Mouse (Mus musculus): Measurements from ENCODE around the gene Notch4.

The Notch4 gene

DNA sequence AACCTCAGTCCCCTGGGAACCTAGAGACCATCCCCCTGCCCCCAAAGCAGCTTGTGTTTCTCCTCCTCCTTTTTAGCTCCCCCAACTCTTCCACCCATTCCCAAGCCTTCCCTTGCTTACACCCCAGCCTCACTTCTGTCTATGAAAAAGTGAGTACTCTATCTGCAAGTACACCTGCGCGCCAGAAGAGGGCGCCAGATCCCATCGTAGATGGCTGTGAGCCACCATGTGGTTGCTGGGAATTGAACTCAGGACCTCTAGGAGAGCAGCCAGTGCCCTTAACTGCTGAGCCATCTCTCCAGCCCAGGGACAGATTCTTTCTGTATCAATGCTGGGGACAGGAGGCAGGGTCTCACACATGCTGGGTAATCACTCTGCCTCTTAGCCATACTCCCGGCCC lies 7.8 kb downstream of the Notch4 start:
- peak in 1 of 2 experiments; percentile 39 for DNase-seq (ENCODE audit: low spot score in 2 of 2)

DNA sequence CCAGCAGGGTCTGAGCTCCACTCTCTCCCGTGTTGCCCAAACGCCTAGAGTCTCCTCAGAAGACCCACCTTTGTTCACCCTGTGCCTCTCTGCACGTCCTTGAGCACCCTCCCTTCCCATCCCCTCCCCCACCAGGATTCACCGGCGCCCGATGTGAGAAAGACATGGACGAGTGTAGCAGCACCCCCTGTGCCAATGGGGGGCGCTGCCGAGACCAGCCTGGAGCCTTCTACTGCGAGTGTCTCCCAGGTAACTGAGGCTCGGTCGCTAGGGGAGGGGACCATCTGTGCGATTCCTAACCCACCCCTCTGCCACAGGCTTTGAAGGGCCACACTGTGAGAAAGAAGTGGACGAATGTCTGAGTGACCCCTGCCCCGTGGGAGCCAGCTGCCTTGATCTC lies 8.3 kb downstream of the Notch4 start:
- no peak for DNase-seq (ENCODE audit: low spot score in 2 of 2)

- no peak for DNase-seq (ENCODE audit: low spot score in 2 of 2)
These were observed 12.5 kb downstream of the Notch4 start for GRCm38 (mm10) chr17:34576577-34576976.

GRCm38 (mm10) chr17:34578070-34578469 lies 14.0 kb downstream of the Notch4 start:
- no peak for DNase-seq (ENCODE audit: low spot score in 2 of 2)

- DNase-seq (ENCODE audit: low spot score in 2 of 2): no peak
These were observed 18.5 kb downstream of the Notch4 start for GRCm38 (mm10) chr17:34582528-34582927.

DNA sequence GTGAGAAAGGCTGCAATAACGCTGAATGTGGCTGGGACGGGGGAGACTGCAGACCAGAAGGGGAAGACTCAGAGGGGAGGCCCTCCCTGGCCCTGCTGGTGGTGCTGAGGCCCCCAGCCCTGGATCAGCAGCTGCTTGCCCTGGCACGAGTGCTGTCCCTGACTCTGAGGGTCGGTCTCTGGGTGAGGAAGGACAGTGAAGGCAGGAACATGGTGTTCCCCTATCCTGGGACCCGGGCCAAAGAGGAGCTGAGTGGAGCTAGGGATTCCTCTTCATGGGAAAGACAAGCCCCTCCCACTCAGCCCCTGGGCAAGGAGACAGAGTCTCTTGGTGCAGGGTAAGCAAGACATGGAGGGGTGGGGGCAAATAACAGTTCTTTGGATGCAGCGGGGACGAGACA lies 19.3 kb downstream of the Notch4 start:
- DNase-seq (ENCODE audit: low spot score in 2 of 2): no peak

DNA sequence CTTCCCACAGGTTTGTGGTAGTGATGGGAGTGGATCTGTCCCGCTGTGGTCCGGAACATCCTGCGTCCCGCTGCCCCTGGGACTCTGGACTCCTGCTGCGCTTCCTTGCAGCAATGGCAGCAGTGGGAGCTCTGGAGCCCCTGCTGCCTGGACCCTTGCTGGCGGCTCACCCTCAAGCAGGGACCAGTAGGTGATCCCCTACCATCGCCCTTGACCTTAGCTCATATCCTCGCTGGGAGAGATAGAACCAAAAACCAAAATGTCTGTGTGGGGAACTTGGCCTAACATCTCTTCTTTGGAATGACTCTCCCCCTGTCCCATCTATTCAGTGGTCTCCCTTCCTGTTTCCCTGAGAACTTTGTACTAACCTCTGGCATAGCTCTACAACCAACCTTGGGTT lies 19.8 kb downstream of the Notch4 start:
- DNase-seq (ENCODE audit: low spot score in 2 of 2): no peak

- no peak for DNase-seq (ENCODE audit: low spot score in 2 of 2)
These were observed 21.1 kb downstream of the Notch4 start for GRCm38 (mm10) chr17:34585121-34585520.

DNA sequence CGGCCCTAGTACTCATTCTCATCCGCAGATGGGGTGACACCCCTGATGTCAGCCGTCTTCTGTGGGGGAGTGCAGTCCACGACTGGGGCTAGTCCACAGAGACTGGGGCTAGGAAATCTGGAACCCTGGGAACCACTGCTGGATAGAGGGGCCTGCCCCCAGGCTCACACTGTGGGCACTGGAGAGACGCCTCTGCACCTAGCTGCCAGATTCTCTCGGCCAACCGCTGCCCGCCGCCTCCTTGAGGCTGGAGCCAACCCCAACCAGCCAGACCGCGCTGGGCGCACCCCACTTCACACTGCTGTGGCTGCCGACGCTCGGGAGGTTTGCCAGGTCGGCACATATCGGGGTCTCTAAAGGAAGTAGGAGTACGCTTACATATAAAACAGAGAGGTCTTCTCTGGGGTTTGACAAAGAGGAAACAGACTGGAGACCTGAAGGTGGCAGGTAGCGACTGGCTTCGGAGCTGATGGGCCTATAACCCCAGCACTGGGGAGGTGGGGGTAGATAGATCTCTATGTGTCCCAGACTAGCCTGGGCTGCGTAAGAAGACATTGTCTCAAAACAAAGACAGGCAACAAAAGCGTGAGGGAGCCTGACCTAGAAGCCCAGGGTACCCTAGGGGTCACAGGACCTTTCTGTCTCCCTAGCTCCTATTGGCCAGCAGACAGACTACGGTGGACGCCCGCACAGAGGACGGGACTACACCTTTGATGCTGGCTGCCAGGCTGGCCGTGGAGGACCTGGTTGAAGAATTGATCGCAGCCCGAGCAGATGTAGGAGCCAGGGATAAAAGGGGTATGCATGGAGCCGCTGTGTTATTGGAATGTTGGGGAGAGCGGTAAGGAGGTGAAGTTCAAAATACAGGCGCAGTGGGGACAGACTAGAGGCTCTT lies 22.1 kb downstream of the Notch4 start:
- DNase-seq (ENCODE audit: low spot score in 2 of 2): no peak

DNA sequence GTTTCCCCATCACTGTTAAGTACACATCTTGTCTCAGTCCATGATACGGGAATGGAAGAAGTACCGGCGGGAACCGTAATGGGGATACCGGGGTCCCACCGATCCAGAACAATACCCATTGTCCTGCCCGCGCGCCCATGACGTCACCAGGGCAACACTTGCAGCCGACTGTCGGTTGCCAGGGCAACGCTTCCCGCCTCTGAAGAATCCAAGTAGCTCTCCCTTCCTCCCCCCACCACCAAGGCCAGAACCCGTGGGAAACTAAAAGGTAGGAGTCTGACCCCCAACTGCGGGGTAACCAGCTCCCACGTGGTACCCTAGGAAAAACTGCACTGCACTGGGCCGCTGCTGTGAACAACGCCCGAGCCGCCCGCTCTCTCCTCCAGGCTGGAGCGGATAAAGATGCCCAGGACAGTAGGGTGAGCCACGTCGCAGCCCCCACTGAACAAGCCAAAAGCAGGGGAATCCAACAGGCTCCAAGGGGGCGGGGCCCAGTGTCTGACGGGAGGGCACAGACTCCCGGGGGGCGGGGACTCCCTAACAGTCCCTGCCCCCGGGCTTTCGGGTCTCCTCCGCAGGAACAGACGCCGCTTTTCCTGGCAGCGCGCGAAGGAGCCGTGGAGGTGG lies 22.8 kb downstream of the Notch4 start:
- peak; percentile 87 to 88 for DNase-seq (ENCODE audit: low spot score in 2 of 2)

DNA sequence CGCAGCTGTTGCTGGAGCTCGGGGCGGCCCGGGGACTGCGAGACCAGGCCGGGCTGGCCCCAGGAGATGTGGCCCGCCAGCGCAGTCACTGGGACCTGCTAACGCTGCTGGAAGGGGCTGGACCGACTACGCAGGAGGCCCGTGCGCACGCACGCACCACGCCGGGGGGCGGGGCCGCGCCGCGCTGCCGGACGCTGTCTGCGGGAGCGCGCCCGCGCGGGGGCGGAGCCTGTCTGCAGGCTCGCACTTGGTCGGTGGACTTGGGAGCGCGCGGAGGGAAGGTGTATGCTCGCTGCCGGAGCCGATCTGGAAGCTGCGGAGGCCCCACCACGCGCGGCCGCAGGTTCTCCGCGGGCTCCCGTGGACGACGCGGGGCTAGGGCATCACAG lies 23.3 kb downstream of the Notch4 start:
- DNase-seq (ENCODE audit: low spot score in 2 of 2): peak; percentile 95 to 97

DNA sequence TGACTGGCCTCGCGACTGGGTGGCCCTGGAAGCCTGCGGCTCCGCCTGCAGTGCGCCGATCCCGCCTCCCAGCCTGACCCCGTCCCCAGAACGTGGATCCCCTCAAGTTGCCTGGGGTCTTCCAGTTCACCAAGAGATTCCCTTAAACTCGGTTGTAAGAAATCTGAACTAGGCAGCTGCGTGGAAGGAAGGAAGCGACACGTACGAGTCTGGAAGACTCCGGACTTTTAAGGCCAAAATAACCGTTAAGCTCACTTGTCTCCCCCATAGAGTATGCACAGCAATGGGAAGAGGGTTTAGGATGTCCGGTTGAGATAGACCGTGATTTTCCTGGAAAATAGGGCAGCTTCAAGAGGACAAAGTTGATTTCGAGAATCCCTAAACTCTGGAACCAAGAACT lies 23.7 kb downstream of the Notch4 start:
- DNase-seq (ENCODE audit: low spot score in 2 of 2): no peak

GRCm38 (mm10) chr17:34588767-34589166 lies 24.7 kb downstream of the Notch4 start:
- DNase-seq (ENCODE audit: low spot score in 2 of 2): no peak

DNA sequence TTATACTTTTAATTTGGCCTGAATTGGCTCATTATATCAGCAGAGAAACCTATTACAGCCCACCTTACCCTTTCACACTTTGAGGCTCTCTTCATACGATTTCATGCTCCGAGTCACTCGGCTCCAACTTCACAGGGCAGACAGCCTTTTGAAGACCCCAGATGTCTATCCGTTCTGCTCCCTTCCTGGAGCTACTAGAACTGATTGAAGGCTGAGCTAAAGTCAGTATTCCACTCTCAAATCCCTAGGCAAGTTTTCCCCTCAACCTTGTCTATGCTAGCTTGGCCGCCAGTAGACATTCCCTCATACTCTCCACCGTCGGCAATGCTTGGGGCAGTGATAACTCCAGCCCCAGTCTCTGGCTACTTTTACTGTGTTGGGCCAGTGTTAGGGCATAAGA lies 25.1 kb downstream of the Notch4 start:
- DNase-seq (ENCODE audit: low spot score in 2 of 2): no peak

- peak; percentile 71 to 74 for DNase-seq (ENCODE audit: low spot score in 2 of 2)
These were observed 25.6 kb downstream of the Notch4 start, which contains the start of gene Gpsm3 for GRCm38 (mm10) chr17:34589681-34590101. TSS of gene Gpsm3 (plus strand) at chr17:34589806.

DNA sequence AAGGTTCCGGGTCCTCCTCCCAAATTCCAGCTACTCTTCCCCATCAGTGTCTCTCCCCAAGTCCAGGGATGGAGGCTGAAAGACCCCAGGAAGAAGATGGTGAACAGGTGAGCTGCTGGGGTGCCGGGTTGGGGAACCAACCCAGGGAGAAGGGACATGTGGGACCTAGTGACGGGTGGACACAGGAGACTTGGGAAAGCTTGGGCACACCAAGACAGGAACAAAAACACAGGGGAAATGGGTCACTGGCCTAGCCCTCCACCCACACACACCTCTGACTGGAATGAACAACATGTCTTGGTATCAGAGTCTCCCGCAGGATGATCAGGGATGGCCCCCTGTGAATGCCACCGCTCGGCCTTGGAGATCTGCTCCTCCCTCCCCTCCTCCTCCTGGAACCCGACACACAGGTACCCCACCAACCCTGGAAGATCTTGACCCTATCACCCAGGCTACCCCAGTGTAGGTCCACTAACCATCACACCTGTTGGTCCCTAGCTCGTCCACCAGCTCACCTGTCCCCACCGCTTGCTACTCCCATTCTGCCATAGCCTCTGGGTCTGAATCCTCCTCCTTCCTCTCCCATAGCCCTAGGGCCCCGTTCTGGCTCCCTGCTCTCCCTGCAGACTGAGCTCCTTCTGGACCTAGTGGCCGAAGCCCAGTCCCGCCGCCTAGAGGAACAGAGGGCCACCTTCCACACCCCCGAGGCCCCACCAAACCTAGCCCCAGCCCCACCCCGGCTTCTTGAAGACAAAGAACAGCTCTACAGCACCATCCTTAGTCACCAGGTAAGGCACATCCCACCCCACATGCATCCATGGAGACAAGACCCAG lies 26.3 kb downstream of the Notch4 start:
- DNase-seq (ENCODE audit: low spot score in 2 of 2): peak; percentile 32 to 38

GRCm38 (mm10) chr17:34591029-34591993 lies 27.2 kb downstream of the Notch4 start, which contains the start of gene Pbx2:
TSS of gene Pbx2 (plus strand) at chr17:34591266.
- DNase-seq (ENCODE audit: low spot score in 2 of 2): peak in 1 of 2 experiments; percentile 42

DNA sequence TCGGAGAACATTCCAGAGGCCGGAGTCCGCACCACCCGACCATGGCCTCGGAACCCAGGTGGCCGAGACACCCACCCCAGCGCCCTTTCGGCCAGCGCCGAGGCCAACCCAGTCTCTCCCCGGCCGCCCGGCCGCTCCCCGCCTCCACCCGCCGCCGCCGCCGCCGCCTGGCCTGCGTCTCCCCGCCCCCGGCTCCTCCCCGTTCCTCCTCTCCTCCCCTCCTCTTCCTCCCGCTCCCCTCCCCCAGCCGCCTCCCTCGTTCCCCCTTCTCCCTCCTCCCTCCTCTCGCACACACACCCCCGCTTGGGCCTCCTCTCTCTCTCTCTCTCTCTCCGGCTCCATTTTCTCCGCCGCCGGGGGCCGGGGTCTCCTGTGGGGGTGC lies 27.9 kb downstream of the Notch4 start:
- DNase-seq (ENCODE audit: low spot score in 2 of 2): peak; percentile 86 to 95

GRCm38 (mm10) chr17:34592581-34593549 lies 28.8 kb downstream of the Notch4 start:
- DNase-seq (ENCODE audit: low spot score in 2 of 2): no peak
